Mouse (Mus musculus): ENCODE measurements at regions not wholly inside any gene's neighbourhood (a gene's known extent, or its start where the extent isn't known, plus 50 kb on each side); places are given as distances from the start of the nearest gene placed in this dataset.

- DNase-seq, result peak; percentile 72
Observed at GRCm38 (mm10) chr8:15270290-15270689, 224.4 kb upstream of the BB014433 start.

DNA sequence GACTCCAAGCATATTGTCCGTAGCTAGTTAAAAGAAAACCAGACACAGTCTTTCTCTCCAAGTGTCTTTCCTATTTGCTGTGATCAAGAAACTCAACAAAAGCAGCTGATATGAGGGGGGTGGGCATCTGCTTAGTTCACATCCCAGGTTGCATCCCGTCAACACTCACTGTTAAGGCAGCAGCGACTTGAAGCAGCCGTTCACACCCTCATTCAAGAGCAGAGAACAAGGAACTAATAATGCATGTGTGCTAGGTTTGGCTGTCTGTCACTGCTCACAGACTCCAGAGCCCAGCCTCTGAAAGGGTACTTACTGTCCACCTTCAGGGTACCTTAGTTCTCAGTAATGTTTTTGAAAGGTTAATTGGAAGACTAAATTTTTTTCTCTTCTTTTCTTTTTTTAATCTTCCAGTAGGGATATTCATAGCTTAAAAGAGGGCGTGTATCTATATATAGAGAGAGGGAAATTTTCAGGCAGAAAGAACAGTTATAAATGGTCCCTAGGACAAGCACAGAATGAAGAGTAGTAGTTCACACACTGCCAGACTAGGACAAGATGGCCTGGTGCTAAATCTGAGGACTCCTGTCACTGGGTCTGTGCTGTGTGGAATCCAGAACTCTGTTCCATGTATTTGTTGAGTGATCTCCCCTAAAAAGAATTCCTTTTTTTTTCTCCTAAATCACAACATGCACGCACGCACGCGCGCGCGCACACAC, 199.1 kb upstream of the BB014433 start:
- DNase-seq, result no peak

DNA sequence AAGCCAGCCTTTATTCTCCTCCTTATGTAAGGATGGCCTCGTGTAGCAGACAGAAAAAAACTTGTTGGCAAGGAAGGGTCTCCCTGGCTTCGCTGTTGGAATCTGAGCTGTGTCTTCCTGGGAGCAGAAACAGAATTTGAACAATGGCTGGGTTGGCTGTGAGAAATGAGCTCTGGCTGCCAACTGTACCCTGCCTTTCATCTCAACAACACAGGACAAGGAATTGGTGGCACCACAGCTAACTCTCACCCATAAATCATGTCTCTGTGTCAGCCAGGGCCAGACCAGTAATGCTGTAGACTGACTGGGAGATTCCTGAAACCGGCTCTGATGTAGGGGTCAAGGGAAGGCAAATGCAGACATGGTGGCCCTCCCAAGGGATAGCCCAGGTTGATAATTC, 189.5 kb upstream of the BB014433 start:
- no peak for DNase-seq

- no peak for DNase-seq
Observed at GRCm38 (mm10) chr8:15233241-15233640, 187.4 kb upstream of the BB014433 start.

DNA sequence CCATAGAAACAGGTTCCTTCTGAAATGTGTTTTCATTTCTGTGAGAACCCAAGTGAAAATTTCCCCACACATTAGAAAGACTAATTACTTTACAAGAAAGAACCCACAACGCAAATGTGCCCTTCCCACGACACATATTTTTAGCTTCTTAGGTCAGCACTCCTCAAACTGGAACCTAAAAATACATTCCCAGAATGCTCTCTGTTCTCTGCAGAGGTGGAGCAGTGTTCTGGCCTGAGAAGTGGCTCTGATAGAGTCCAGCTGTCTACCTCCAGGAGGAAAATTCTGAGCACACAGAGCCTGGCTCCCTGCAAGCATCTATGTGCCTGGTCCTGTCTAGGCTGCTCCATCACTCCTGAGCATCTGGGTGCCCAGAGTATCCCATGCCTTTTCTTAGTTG, 184.3 kb upstream of the BB014433 start:
- DNase-seq, result no peak

DNA sequence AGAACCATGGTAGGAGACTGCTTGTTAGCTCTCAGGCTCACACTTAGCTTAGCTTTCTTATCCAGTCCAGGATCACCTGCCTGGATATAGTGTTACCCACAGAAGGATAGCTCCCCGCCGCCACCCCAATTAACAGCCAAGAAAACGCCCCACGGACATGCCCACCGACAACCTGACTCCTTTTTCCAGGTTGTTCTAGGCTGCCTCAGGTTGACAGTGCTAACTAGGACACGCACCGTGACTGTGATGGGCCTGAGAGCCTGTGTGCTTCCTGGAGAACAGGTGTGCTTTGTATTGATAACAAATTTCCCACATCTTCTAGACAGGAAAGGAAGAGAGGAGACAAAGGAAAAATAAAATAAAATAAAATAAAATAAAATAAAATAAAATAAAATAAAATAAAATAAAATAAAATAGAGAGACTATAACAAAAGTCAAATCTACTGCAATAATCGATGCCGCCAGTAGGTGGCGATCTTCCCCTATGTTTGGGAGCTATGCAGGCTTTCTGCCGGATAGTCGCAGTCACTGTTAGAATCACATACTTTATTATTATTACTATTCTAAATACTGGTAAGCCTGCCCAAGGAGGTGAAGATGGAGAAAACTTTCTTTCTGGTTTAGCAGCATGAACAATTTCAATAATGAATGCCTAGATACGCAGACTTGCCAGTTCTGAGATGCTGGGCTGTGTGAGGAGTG, 175.5 kb upstream of the BB014433 start:
- DNase-seq, result peak; percentile 68

- DNase-seq, result no peak
Observed at GRCm38 (mm10) chr8:15209856-15210521, 164.1 kb upstream of the BB014433 start.

GRCm38 (mm10) chr8:15201556-15201955, 155.7 kb upstream of the BB014433 start:
- no peak for DNase-seq

DNA sequence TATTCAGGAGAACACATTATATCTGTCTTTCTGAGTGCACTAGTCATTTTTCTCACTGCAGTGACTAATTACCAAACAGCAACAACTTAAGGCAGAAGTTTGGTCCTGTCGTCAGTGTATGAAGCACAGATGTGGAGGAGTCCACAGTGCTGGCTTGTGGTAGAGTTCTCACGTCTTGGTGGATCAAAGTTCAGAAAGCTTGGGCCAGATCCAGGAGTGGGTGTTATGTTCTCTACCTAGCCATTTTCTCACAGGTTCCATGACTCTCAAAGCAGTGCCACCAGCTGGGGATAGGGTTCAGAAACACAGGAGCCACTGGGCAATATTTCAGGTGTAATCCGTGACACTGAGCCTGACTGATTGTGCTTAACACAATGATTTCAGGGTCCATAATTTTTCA, 144.8 kb upstream of the BB014433 start:
- DNase-seq, result no peak

GRCm38 (mm10) chr8:15189079-15189612, 143.3 kb upstream of the BB014433 start:
- no peak for DNase-seq

Small RNA genes lying in the stretch of these regions (microRNA-seq; reads per million reads assigned to microRNA genes)
- gene Gm25255, result 0 reads per million in 2 experiments
- gene Gm25871, result 0 reads per million in 2 experiments
